Mouse (Mus musculus) cerebellum, adult 8-10 months (tissue): ENCODE results near the gene Sgpp2.

Experiments used
- DNase-seq: peaks from one replicate; pipeline ENCODE4 v3.0.0; 2022

Sgpp2 gene

DNA sequence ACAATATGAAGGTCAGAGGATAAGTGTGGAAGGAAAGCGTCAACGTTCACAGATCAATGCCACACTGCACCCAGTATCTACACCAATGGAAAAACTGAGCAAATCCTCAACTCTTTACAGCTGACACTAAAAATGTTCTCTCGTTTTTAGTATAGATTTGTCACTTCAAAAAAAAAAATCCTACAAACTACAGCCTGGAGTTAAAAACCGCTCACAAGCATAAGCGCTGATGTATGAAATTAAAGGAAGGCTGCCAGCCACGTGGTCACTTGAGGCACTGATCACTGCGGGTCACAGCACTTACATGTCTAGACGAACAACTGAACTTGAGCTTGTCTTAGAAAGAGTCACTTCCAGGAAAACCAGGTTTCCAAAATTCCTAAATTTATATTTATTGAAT, 143.7 kb downstream of the Sgpp2 start:
- no peak for DNase-seq

DNA sequence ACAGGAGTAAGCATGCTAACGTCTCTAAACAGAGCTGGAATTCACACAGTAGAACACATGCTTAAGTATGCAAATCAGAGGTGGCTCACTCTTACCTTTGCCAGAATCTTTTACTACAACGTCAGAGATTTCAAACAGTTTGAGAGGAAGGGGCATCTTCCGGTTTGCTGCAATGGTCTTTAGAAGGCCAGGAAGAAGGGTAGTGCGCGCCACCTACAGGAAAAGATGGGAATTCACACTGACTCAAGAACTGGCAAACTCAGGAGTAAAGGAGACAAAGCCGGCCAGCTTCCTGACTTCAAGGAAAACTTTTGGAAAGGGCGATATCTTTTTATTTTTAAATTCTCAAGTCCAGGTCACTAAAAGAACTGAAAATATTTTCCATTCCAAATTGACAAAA, 144.5 kb downstream of the Sgpp2 start:
- peak; percentile 30 for DNase-seq
